Comparison of ENCODE assay signal across 1 mouse cellular context in the genomic region with DNA sequence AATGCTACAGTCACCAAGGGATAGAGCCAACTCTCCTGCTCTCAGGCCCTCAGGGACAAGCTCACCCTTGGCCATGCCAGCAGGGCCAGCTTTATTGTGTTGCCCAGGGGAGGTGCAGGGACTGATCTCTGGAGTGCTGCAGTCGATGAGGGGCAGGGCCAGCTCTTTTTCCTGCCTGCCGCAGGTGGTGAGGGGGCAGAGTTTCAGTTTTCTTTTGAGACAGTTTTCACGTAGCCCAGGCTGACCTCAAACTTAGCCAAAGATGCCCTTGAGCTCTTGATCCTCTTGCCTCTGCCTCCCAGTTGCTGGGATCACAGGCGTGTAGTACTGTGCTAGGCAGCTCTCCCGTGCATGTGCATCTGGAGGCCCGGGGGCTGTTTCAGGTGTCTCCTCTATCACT.
TF ChIP-seq lines count a peak whose summit lies in the region.

No protein-coding gene starts in this region.

TF ChIP-seq in CH12.LX, 34 proteins besides CTCF, POLR2A, EP300 and RAD21:
- TF ChIP-seq HCFC1 (IDR thresholded peaks at IDR 0.05; ENCODE audit: low read depth, low read length) (no peak), MAX (IDR thresholded peaks at IDR 0.05; ENCODE audit: low read length) (no peak), ELF1 (IDR thresholded peaks at IDR 0.05; ENCODE audit: low read depth, low read length) (no peak), IRF4 (IDR thresholded peaks at IDR 0.05; ENCODE audit: low read depth, low read length) (peak; percentile 72), SIN3A (IDR thresholded peaks at IDR 0.05; ENCODE audit: low read length) (no peak), BHLHE40 (IDR thresholded peaks at IDR 0.05; ENCODE audit: low read depth, low read length) (0 out of 2 replicates have a peak, but pooled peaks have one; percentile 11)
